Mouse (Mus musculus): Measurements from ENCODE around the gene Olfr722. TPM values are rescaled to one million over a fixed set of nuclear protein-coding genes. Genes with fewer than 3 reads are reported as not detected.
A peak's percentile ranks its signal among the peaks of the same experiment; 100 is the strongest.
"Not testable (repeated sequence)": the region's sequence is repeated elsewhere in the genome, so short reads cannot be mapped to it uniquely, and the experiment has no call there.

The Olfr722 gene
- polyA plus RNA-seq (2012; rRNA removed) (not detected in 2 replicates), polyA plus RNA-seq (2014; fragmentation: Nextera tagmentation; extraction: Ambion mirVana) (not detected in 2 replicates)

DNA sequence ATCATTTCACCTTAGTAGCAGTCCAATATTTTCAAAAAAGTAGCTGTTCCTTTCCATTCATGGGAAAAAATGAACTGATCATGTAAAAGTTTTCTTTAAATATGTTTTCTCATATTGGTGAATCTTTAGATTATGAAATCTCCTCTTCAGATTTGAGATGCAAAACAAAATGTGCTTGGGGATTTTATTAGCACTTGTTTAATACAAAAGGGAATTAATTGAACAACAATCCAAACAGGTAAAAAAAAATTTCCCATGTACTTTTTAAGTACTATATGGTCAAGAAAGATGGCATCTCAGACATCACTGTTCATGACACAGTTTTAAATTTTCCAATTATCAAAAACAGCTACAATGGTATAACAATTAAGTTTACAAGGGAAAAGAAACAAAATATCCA lies at the start of gene Olfr722:
Olfr722 (minus strand) TSS at position 101 of the 400 bp plus-strand sequence.
- TF ChIP-seq CTCF (IDR thresholded peaks at IDR 0.05; ENCODE audit: low read depth) (no peak), EP300 (IDR thresholded peaks at IDR 0.05; ENCODE audit: low read depth) (no peak)
- Histone ChIP-seq H3K27ac (no peak within 1 kb of the TSS), H3K9ac (replicated peaks) (no peak within 1 kb of the TSS), H3K9me3 (ENCODE audit: control insufficient read depth, low read length) (no peaks in the 10 kb centered on the region), H3K4me1 (replicated peaks; ENCODE audit: control insufficient read depth in 2 of 2, insufficient read depth in 2 of 2, low read length in 1 of 2) (no peaks in the 10 kb centered on the region), H3K36me3 (replicated peaks; ENCODE audit: control insufficient read depth, insufficient read depth, low read depth) (no peaks in the 10 kb centered on the region), H3K4me2 (ENCODE audit: low read depth) (no peak within 1 kb of the TSS), H3K4me3 (ENCODE audit: insufficient read depth in 1 of 2, low read depth in 2 of 2, low read length in 2 of 2) (no peak within 1 kb of the TSS), H3K27me3 (ENCODE audit: control insufficient read depth, insufficient read depth, low read length) (no peaks in the 10 kb centered on the region)
- DNase-seq (ENCODE audit: low read depth in 3 of 3, low spot score in 3 of 3) (no peak), ATAC-seq (ENCODE audit: insufficient read depth) (no peak)

- not testable (repeated sequence) for DNase-seq (ENCODE audit: low read depth in 3 of 3, low spot score in 3 of 3); H3K4me1 ChIP-seq (replicated peaks; ENCODE audit: control insufficient read depth in 2 of 2, insufficient read depth in 2 of 2, low read length in 1 of 2); H3K4me3 ChIP-seq (ENCODE audit: insufficient read depth in 1 of 2, low read depth in 2 of 2, low read length in 2 of 2); H3K27ac ChIP-seq; ATAC-seq (ENCODE audit: insufficient read depth); H3K4me2 ChIP-seq (ENCODE audit: low read depth); H3K9me3 ChIP-seq (ENCODE audit: control insufficient read depth, low read length); H3K27me3 ChIP-seq (ENCODE audit: control insufficient read depth, insufficient read depth, low read length); H3K9ac ChIP-seq (replicated peaks); H3K36me3 ChIP-seq (replicated peaks; ENCODE audit: control insufficient read depth, insufficient read depth, low read depth)
Observed at GRCm38 (mm10) chr14:49931687-49932086, 29.9 kb upstream of the Olfr722 start, which contains the start of gene Olfr723. TSS of gene Olfr723 (minus strand) at chr14:49931787.

GRCm38 (mm10) chr14:49860387-49860786 lies 41.4 kb downstream of the Olfr722 start:
- Histone ChIP-seq H3K4me1 (replicated peaks; ENCODE audit: control insufficient read depth in 2 of 2, insufficient read depth in 2 of 2, low read length in 1 of 2) (no peaks in the 10 kb centered on the region), H3K9ac (replicated peaks) (no peak overlapping the region), H3K4me2 (ENCODE audit: low read depth) (no peak overlapping the region), H3K36me3 (replicated peaks; ENCODE audit: control insufficient read depth, insufficient read depth, low read depth) (no peaks in the 10 kb centered on the region), H3K9me3 (ENCODE audit: control insufficient read depth, low read length) (no peaks in the 10 kb centered on the region), H3K27ac (no peak overlapping the region), H3K27me3 (ENCODE audit: control insufficient read depth, insufficient read depth, low read length) (no peaks in the 10 kb centered on the region), H3K4me3 (ENCODE audit: insufficient read depth in 1 of 2, low read depth in 2 of 2, low read length in 2 of 2) (no peak overlapping the region)
- TF ChIP-seq EP300 (IDR thresholded peaks at IDR 0.05; ENCODE audit: low read depth) (no peak), CTCF (IDR thresholded peaks at IDR 0.05; ENCODE audit: low read depth) (peak; percentile 39; the same call in 1 of the 2 replicates)
- ATAC-seq (ENCODE audit: insufficient read depth) (no peak), DNase-seq (ENCODE audit: low read depth in 3 of 3, low spot score in 3 of 3) (no peak)

Other genes with a start within 250 kb of the Olfr722 start
- gene Armh4, start 118.6 kb downstream of the Olfr722 start, polyA plus RNA-seq (2012; rRNA removed), result 0.12 and 0.22 TPM in 2 replicates
- gene Armh4, start 118.6 kb downstream of the Olfr722 start, polyA plus RNA-seq (2014; fragmentation: Nextera tagmentation; extraction: Ambion mirVana), result 0.36 and 0.52 TPM in 2 replicates
- gene Olfr723, start 29.8 kb upstream of the Olfr722 start, polyA plus RNA-seq (2012; rRNA removed), result not detected in 2 replicates
- gene Olfr723, start 29.8 kb upstream of the Olfr722 start, polyA plus RNA-seq (2014; fragmentation: Nextera tagmentation; extraction: Ambion mirVana), result not detected in 2 replicates
- gene Olfr724, start 61.3 kb upstream of the Olfr722 start, polyA plus RNA-seq (2012; rRNA removed), result not detected in 2 replicates
- gene Olfr724, start 61.3 kb upstream of the Olfr722 start, polyA plus RNA-seq (2014; fragmentation: Nextera tagmentation; extraction: Ambion mirVana), result not detected in 2 replicates
- gene Olfr725, start 138.4 kb upstream of the Olfr722 start, polyA plus RNA-seq (2012; rRNA removed), result not detected in 2 replicates
- gene Olfr725, start 138.4 kb upstream of the Olfr722 start, polyA plus RNA-seq (2014; fragmentation: Nextera tagmentation; extraction: Ambion mirVana), result not detected in 2 replicates
- gene Olfr726, start 189.0 kb upstream of the Olfr722 start, polyA plus RNA-seq (2012; rRNA removed), result not detected in 2 replicates
- not detected in 2 replicates for gene Olfr726, start 189.0 kb upstream of the Olfr722 start, polyA plus RNA-seq (2014; fragmentation: Nextera tagmentation; extraction: Ambion mirVana)
- not detected in 2 replicates for gene Olfr727, start 221.2 kb upstream of the Olfr722 start, polyA plus RNA-seq (2012; rRNA removed)
- gene Olfr727, start 221.2 kb upstream of the Olfr722 start, polyA plus RNA-seq (2014; fragmentation: Nextera tagmentation; extraction: Ambion mirVana), result not detected in 2 replicates
- gene Olfr728, start 240.7 kb upstream of the Olfr722 start, polyA plus RNA-seq (2012; rRNA removed), result not detected in 2 replicates
- gene Olfr728, start 240.7 kb upstream of the Olfr722 start, polyA plus RNA-seq (2014; fragmentation: Nextera tagmentation; extraction: Ambion mirVana), result not detected in 2 replicates

All from liver, embryonic 14.5 days (tissue).